Mouse (Mus musculus) liver, embryonic 11.5 days (tissue): ENCODE measurements at regions not wholly inside any gene's neighbourhood (a gene's known extent, or its start where the extent isn't known, plus 50 kb on each side); places are given as distances from the start of the nearest gene placed in this dataset.
"Not testable (repeated sequence)": the region's sequence is repeated elsewhere in the genome, so short reads cannot be mapped to it uniquely, and the experiment has no call there.

Experiments
- ATAC-seq: fragments of 200-750 bp; cut with Nextera tagmentation; replicated peaks from 2 replicates; pipeline ENCODE4 v1.8.0; 2017; ENCODE audit warnings: moderate number of reproducible peaks, mild to moderate bottlenecking, moderate TSS enrichment, moderate library complexity; ENCODE audit not compliant: low FRiP score
- DNase-seq: peaks from one replicate; pipeline ENCODE4 v3.0.0-alpha.2; 2017; ENCODE audit warnings: low spot score
- H3K27ac ChIP-seq: fragments of 300-500 bp; sonication (generic); 2 replicates; pipeline ENCODE4 v1.5.1; 2014; ENCODE audit warnings: mild to moderate bottlenecking, low read depth, low read length, control low read depth
- H3K27me3 ChIP-seq: fragments of 300-500 bp; sonication (generic); replicated peaks from 2 replicates; pipeline ENCODE4 v1.6.1; 2014; ENCODE audit warnings: low read length, mixed read lengths; ENCODE audit not compliant: control insufficient read depth, insufficient read depth
- H3K36me3 ChIP-seq: fragments of 300-500 bp; sonication (generic); 2 replicates; pipeline ENCODE4 v1.6.1; 2014; ENCODE audit warnings: mild to moderate bottlenecking, low read length, moderate library complexity, mixed read lengths; ENCODE audit not compliant: control insufficient read depth, insufficient read depth
- H3K4me1 ChIP-seq: fragments of 300-500 bp; sonication (generic); replicated peaks from 2 replicates; pipeline ENCODE4 v1.6.1; 2014; ENCODE audit warnings: low read length, mixed read lengths; ENCODE audit not compliant: control insufficient read depth, insufficient read depth
- H3K4me2 ChIP-seq: fragments of 300-500 bp; sonication (generic); 2 replicates; pipeline ENCODE4 v1.6.1; 2014; ENCODE audit warnings: mild to moderate bottlenecking, control low read depth, moderate library complexity
- H3K4me3 ChIP-seq: fragments of 300-500 bp; sonication (generic); 2 replicates; pipeline ENCODE4 v1.5.1; 2014; ENCODE audit warnings: low read depth, low read length, control low read depth
- H3K9ac ChIP-seq: fragments of 300-500 bp; sonication (generic); 2 replicates; pipeline ENCODE4 v1.6.1; 2014; ENCODE audit warnings: low read depth, low read length, control low read depth
- H3K9me3 ChIP-seq: fragments of 300-500 bp; sonication (generic); 2 replicates; pipeline ENCODE4 v1.6.1; 2016; ENCODE audit warnings: low read length, inconsistent platforms, mixed read lengths; ENCODE audit not compliant: control insufficient read depth
- WGBS: fragments of 180-500 bp; shearing (Covaris S2); extraction: QIAGEN DNeasy Blood & Tissue Kit; methylation state at CpG from one replicate; pipeline ENCODE4 v1.1.7; 2014; 5-methylcytosine and 5-hydroxymethylcytosine counted together

DNA sequence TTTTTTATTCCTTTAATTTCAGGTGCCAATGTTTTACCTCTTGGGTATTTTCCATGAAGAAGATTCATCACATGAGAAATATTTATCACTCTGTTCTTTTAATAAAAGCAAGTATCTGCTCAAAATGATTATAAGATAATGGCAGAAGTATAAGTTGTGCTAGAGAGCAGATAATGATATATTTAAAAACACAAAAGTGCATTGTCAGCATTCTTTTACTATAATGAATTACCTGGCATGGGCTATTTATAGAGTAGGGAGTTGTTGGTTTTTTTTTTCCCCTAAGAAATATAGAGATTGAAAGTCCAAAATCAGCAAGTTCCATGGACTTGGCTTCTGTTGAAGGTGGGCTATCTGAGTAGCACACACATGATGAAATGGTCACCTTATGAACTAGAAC, 292.7 kb downstream of the Pou4f1 start:
- Histone ChIP-seq H3K4me1 (no peaks in the 10 kb centered on the region), H3K4me3 (no peak overlapping the region), H3K36me3 (no peaks in the 10 kb centered on the region), H3K4me2 (no peak overlapping the region), H3K9me3 (no peaks in the 10 kb centered on the region), H3K27me3 (no peaks in the 10 kb centered on the region), H3K9ac (no peak overlapping the region), H3K27ac (no peak overlapping the region)
- DNase-seq (no peak), ATAC-seq (no peak)

DNA sequence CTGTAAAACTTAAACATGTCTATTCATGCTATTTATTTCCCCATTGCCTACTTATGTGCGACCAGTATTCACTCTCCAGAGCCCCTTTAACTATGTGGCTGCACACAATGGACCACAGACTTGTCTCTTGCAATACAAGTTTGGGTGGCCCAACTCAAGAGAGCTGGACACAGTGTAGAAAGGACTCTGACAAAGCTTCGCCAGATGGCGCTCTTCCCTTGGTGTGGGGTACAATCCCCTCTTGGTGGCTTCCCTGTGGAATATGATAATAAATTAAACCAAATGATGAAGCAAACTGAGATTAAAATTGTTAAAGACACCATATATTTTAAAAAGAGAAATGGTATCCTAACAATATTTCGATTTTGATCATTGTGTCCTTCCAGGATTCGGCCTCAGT, 302.6 kb upstream of the Ednrb start:
- H3K4me3 ChIP-seq, result no peak overlapping the region
- 58% methylated on average over 5 of the region's 5 CpGs for WGBS
- H3K9ac ChIP-seq, result no peak overlapping the region
- H3K4me2 ChIP-seq, result no peak overlapping the region
- no peaks in the 10 kb centered on the region for H3K36me3 ChIP-seq
- H3K27me3 ChIP-seq, result no peaks in the 10 kb centered on the region
- no peak overlapping the region for H3K27ac ChIP-seq
- no peaks in the 10 kb centered on the region for H3K4me1 ChIP-seq
- ATAC-seq (no peak), DNase-seq (no peak)
- H3K9me3 ChIP-seq, result no peaks in the 10 kb centered on the region

DNA sequence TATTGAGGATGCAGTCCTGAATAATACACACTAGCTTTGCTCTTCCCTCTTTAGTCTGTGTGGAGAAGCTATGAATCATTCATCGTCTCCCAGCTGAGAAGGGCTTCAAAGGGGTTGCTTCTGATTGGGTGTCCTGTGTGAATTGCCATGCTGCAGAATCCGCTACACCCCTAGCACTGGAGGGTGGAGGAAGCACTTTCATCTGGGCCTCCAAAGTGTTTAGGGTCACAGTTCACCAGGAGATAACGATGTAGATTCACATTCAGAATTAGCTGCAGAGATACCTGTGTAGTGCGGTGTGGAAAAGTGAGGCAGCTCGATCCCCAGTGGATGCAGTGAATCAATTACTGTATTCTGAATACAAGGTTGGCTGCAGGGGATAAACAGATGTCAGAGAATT, 301.2 kb upstream of the Ednrb start:
- H3K27ac ChIP-seq, result no peak overlapping the region
- H3K9ac ChIP-seq, result no peak overlapping the region
- 48% methylated on average over 5 of the region's 5 CpGs for WGBS
- no peaks in the 10 kb centered on the region for H3K27me3 ChIP-seq
- no peaks in the 10 kb centered on the region for H3K9me3 ChIP-seq
- ATAC-seq (no peak), DNase-seq (no peak)
- no peaks in the 10 kb centered on the region for H3K36me3 ChIP-seq
- H3K4me3 ChIP-seq, result no peak overlapping the region
- H3K4me1 ChIP-seq, result no peaks in the 10 kb centered on the region
- no peak overlapping the region for H3K4me2 ChIP-seq

GRCm38 (mm10) chr14:104114986-104115951, 271.1 kb upstream of the Ednrb start:
- 76% methylated on average over 14 of the region's 14 CpGs for WGBS
- Histone ChIP-seq H3K27me3 (no peaks in the 10 kb centered on the region), H3K4me3 (no peak overlapping the region), H3K4me2 (no peak overlapping the region), H3K27ac (no peak overlapping the region), H3K36me3 (no peaks in the 10 kb centered on the region), H3K9me3 (no peaks in the 10 kb centered on the region), H3K4me1 (no peaks in the 10 kb centered on the region), H3K9ac (no peak overlapping the region)
- ATAC-seq (no peak), DNase-seq (no peak)

- Histone ChIP-seq H3K9ac (no peak overlapping the region), H3K9me3 (no peaks in the 10 kb centered on the region), H3K27me3 (no peaks in the 10 kb centered on the region), H3K36me3 (no peaks in the 10 kb centered on the region), H3K4me3 (no peak overlapping the region), H3K4me1 (no peaks in the 10 kb centered on the region), H3K27ac (no peak overlapping the region), H3K4me2 (no peak overlapping the region)
- WGBS, result 70% methylated on average over 3 of the region's 3 CpGs
- no peak for ATAC-seq
- DNase-seq, result no peak
Observed at GRCm38 (mm10) chr14:104114182-104114581, 270.0 kb upstream of the Ednrb start.

GRCm38 (mm10) chr14:104113448-104113847, 269.2 kb upstream of the Ednrb start:
- Histone ChIP-seq H3K4me2 (no peak overlapping the region), H3K4me3 (no peak overlapping the region), H3K4me1 (no peaks in the 10 kb centered on the region), H3K36me3 (no peaks in the 10 kb centered on the region), H3K9ac (no peak overlapping the region), H3K27me3 (no peaks in the 10 kb centered on the region), H3K9me3 (no peaks in the 10 kb centered on the region), H3K27ac (no peak overlapping the region)
- ATAC-seq, result no peak
- 70% methylated on average over 2 of the region's 2 CpGs for WGBS
- DNase-seq, result no peak

DNA sequence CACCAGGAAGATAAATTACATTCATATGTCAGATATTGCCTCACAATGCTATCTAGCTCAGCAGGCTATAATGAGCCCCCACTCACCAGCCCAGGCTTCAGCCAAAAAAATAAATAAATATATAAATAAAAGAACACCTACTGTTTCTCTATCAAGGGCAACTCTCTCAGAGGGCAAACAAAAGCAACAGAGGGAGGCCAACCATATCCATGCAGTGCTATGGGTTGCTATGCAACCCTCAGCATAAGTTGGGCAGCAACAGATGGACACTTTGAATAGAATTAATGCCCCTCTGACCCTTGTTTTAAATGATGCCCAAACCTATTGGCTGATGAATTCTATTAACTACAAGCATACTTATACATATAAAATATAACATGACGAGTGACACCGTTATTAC, 242.2 kb upstream of the Ednrb start:
- no peak overlapping the region for H3K9ac ChIP-seq
- H3K4me3 ChIP-seq, result no peak overlapping the region
- 93% methylated on average over 2 of the region's 2 CpGs for WGBS
- no peaks in the 10 kb centered on the region for H3K9me3 ChIP-seq
- DNase-seq (no peak), ATAC-seq (no peak)
- H3K27me3 ChIP-seq, result no peaks in the 10 kb centered on the region
- no peak overlapping the region for H3K27ac ChIP-seq
- no peaks in the 10 kb centered on the region for H3K36me3 ChIP-seq
- no peaks in the 10 kb centered on the region for H3K4me1 ChIP-seq
- no peak overlapping the region for H3K4me2 ChIP-seq

- 50% methylated on average over 1 of the region's 4 CpGs for WGBS
- H3K9me3 ChIP-seq, result not testable (repeated sequence)
Observed at GRCm38 (mm10) chr14:104064199-104064598, 220.0 kb upstream of the Ednrb start.

GRCm38 (mm10) chr14:104053697-104054096, 209.5 kb upstream of the Ednrb start:
- WGBS, result 74% methylated on average over 1 of the region's 1 CpGs
- H3K4me3 ChIP-seq, result no peak overlapping the region
- H3K9me3 ChIP-seq, result no peaks in the 10 kb centered on the region
- no peak overlapping the region for H3K27ac ChIP-seq
- no peaks in the 10 kb centered on the region for H3K36me3 ChIP-seq
- DNase-seq (no peak), ATAC-seq (no peak)
- H3K4me2 ChIP-seq, result no peak overlapping the region
- no peaks in the 10 kb centered on the region for H3K4me1 ChIP-seq
- no peaks in the 10 kb centered on the region for H3K27me3 ChIP-seq
- no peak overlapping the region for H3K9ac ChIP-seq

More at GRCm38 (mm10) chr14:104064199-104064598, 220.0 kb upstream of the Ednrb start:
- not testable (repeated sequence) for ATAC-seq, H3K36me3 ChIP-seq, H3K4me2 ChIP-seq, H3K4me3 ChIP-seq, H3K27me3 ChIP-seq, DNase-seq, H3K9ac ChIP-seq, H3K4me1 ChIP-seq, H3K27ac ChIP-seq
